Mouse (Mus musculus) monocyte, adult 59 days (primary cell): ENCODE results near the gene Cnfn. TPM values are rescaled to one million over a fixed set of nuclear protein-coding genes. Genes with fewer than 3 reads are reported as not detected.

Experiments
- total RNA-seq, 2 experiments: library from RNA; stranded (reverse); gene quantifications; one replicate each; pipeline ENCODE4 v1.2.4; 2023

Gene Cnfn
- not detected for total RNA-seq

GRCm38 (mm10) chr7:25369058-25369749, at the start of gene Cnfn:
Cnfn (minus strand) TSS chr7:25369724.

GRCm38 (mm10) chr7:25412833-25413441, 43.4 kb upstream of the Cnfn start, which contains the start of gene Cxcl17:
Cxcl17 (minus strand) TSS chr7:25412886.

GRCm38 (mm10) chr7:25398610-25399009, 29.1 kb upstream of the Cnfn start, which contains the start of gene Lipe:
Lipe (minus strand) TSS chr7:25398710.

Other genes starting within 250 kb of the Cnfn start
- 100 to 1,000 TPM; 193 to 239 TPM for gene Pou2f2, start 190.0 kb downstream of the Cnfn start, total RNA-seq
- 10 to 100 TPM; 57.9 to 71.2 TPM for gene Dedd2, start 149.1 kb downstream of the Cnfn start, total RNA-seq
- gene Zfp526, start 148.3 kb downstream of the Cnfn start, total RNA-seq = 1 to 10 TPM; 7.0 to 8.1 TPM
- 10 to 100 TPM; 73.5 to 80.3 TPM for gene Gsk3a, start 131.9 kb downstream of the Cnfn start, total RNA-seq
- 10 to 100 TPM; 21.8 to 32.8 TPM for gene Erf, start 119.0 kb downstream of the Cnfn start, total RNA-seq
- 100 to 1,000 TPM; 341 to 358 TPM for gene Cic, start 102.0 kb downstream of the Cnfn start, total RNA-seq
- 1 to 10 TPM; 9.2 to 9.5 TPM for gene Pafah1b3, start 71.7 kb downstream of the Cnfn start, total RNA-seq
- not detected for gene Prr19, start 68.3 kb downstream of the Cnfn start, total RNA-seq
- gene Tmem145, start 63.6 kb downstream of the Cnfn start, total RNA-seq = not detected
- gene Megf8, start 52.6 kb downstream of the Cnfn start, total RNA-seq = 1 to 10 TPM; 7.8 to 9.5 TPM
- gene Lipe, start 29.0 kb upstream of the Cnfn start, total RNA-seq = 10 to 100 TPM; 65.5 to 68.3 TPM
- not detected for gene Cxcl17, start 43.2 kb upstream of the Cnfn start, total RNA-seq
- gene Ceacam1, start 107.9 kb upstream of the Cnfn start, total RNA-seq = 100 to 1,000 TPM; 337 to 343 TPM
- gene Ceacam2, start 170.1 kb upstream of the Cnfn start, total RNA-seq = 10 to 100 TPM; 26.7 to 44.0 TPM
- gene Erich4, start 246.2 kb upstream of the Cnfn start, total RNA-seq = not detected
- 10 to 100 TPM; 40.2 to 41.1 TPM for gene Dmac2, start 249.7 kb upstream of the Cnfn start, total RNA-seq